Mouse (Mus musculus): ENCODE data around the gene Krtap4-6. TPM values are rescaled to one million over a fixed set of nuclear protein-coding genes. Genes with fewer than 3 reads are reported as not detected.

The Krtap4-6 gene
- polyA plus RNA-seq, 1 experiment from 2014 or later: not detected

Other genes starting within 250 kb of the Krtap4-6 start
- not detected in 2 replicates for gene Krt12, start 243.7 kb downstream of the Krtap4-6 start, polyA plus RNA-seq (2014; fragmentation: Nextera tagmentation; extraction: Ambion mirVana)
- 0.14 TPM in 1 of 2 replicates, not detected in the other for gene Krt20, start 227.8 kb downstream of the Krtap4-6 start, polyA plus RNA-seq (2014; fragmentation: Nextera tagmentation; extraction: Ambion mirVana)
- gene Krt23, start 172.8 kb downstream of the Krtap4-6 start, polyA plus RNA-seq (2014; fragmentation: Nextera tagmentation; extraction: Ambion mirVana): 0.32 TPM in 1 of 2 replicates, not detected in the other
- gene Krt39, start 144.6 kb downstream of the Krtap4-6 start, polyA plus RNA-seq (2014; fragmentation: Nextera tagmentation; extraction: Ambion mirVana): not detected in 2 replicates
- not detected in 2 replicates for gene Krt40, start 122.8 kb downstream of the Krtap4-6 start, polyA plus RNA-seq (2014; fragmentation: Nextera tagmentation; extraction: Ambion mirVana)
- gene Krtap3-3, start 115.1 kb downstream of the Krtap4-6 start, polyA plus RNA-seq (2014; fragmentation: Nextera tagmentation; extraction: Ambion mirVana): not detected in 2 replicates
- not detected in 2 replicates for gene Krtap3-2, start 109.1 kb downstream of the Krtap4-6 start, polyA plus RNA-seq (2014; fragmentation: Nextera tagmentation; extraction: Ambion mirVana)
- not detected in 2 replicates for gene Gm11939, start 106.5 kb downstream of the Krtap4-6 start, polyA plus RNA-seq (2014; fragmentation: Nextera tagmentation; extraction: Ambion mirVana)
- gene Krtap3-1, start 99.3 kb downstream of the Krtap4-6 start, polyA plus RNA-seq (2014; fragmentation: Nextera tagmentation; extraction: Ambion mirVana): not detected in 2 replicates
- gene Krtap1-5, start 84.9 kb downstream of the Krtap4-6 start, polyA plus RNA-seq (2014; fragmentation: Nextera tagmentation; extraction: Ambion mirVana): not detected in 2 replicates
- not detected in 2 replicates for gene Krtap1-4, start 82.3 kb downstream of the Krtap4-6 start, polyA plus RNA-seq (2014; fragmentation: Nextera tagmentation; extraction: Ambion mirVana)
- gene Krtap1-3, start 74.6 kb downstream of the Krtap4-6 start, polyA plus RNA-seq (2014; fragmentation: Nextera tagmentation; extraction: Ambion mirVana): not detected in 2 replicates
- gene Krtap9-3, start 67.9 kb downstream of the Krtap4-6 start, polyA plus RNA-seq (2014; fragmentation: Nextera tagmentation; extraction: Ambion mirVana): not detected in 2 replicates
- gene Gm11938, start 62.7 kb downstream of the Krtap4-6 start, polyA plus RNA-seq (2014; fragmentation: Nextera tagmentation; extraction: Ambion mirVana): not detected in 2 replicates
- gene Gm11937, start 55.8 kb downstream of the Krtap4-6 start, polyA plus RNA-seq (2014; fragmentation: Nextera tagmentation; extraction: Ambion mirVana): not detected in 2 replicates
- gene Krtap2-4, start 51.1 kb downstream of the Krtap4-6 start, polyA plus RNA-seq (2014; fragmentation: Nextera tagmentation; extraction: Ambion mirVana): not detected in 2 replicates
- not detected in 2 replicates for gene Gm11562, start 45.5 kb downstream of the Krtap4-6 start, polyA plus RNA-seq (2014; fragmentation: Nextera tagmentation; extraction: Ambion mirVana)
- gene Krtap4-1, start 37.7 kb downstream of the Krtap4-6 start, polyA plus RNA-seq (2014; fragmentation: Nextera tagmentation; extraction: Ambion mirVana): not detected in 2 replicates
- not detected in 2 replicates for gene Krtap4-2, start 30.9 kb downstream of the Krtap4-6 start, polyA plus RNA-seq (2014; fragmentation: Nextera tagmentation; extraction: Ambion mirVana)
- not detected in 2 replicates for gene Krtap4-7, start 21.9 kb downstream of the Krtap4-6 start, polyA plus RNA-seq (2014; fragmentation: Nextera tagmentation; extraction: Ambion mirVana)
- not detected in 2 replicates for gene Gm11555, start 15.7 kb downstream of the Krtap4-6 start, polyA plus RNA-seq (2014; fragmentation: Nextera tagmentation; extraction: Ambion mirVana)
- not detected in 2 replicates for gene Gm11563, start 7.0 kb downstream of the Krtap4-6 start, polyA plus RNA-seq (2014; fragmentation: Nextera tagmentation; extraction: Ambion mirVana)
- not detected in 2 replicates for gene Gm14190, start 24.8 kb upstream of the Krtap4-6 start, polyA plus RNA-seq (2014; fragmentation: Nextera tagmentation; extraction: Ambion mirVana)
- gene Gm14180, start 68.3 kb upstream of the Krtap4-6 start, polyA plus RNA-seq (2014; fragmentation: Nextera tagmentation; extraction: Ambion mirVana): not detected in 2 replicates
- gene Gm11595, start 107.0 kb upstream of the Krtap4-6 start, polyA plus RNA-seq (2014; fragmentation: Nextera tagmentation; extraction: Ambion mirVana): not detected in 2 replicates
- not detected in 2 replicates for gene Krtap4-8, start 114.7 kb upstream of the Krtap4-6 start, polyA plus RNA-seq (2014; fragmentation: Nextera tagmentation; extraction: Ambion mirVana)
- gene Krtap4-9, start 119.2 kb upstream of the Krtap4-6 start, polyA plus RNA-seq (2014; fragmentation: Nextera tagmentation; extraction: Ambion mirVana): not detected in 2 replicates
- gene Gm11596, start 127.5 kb upstream of the Krtap4-6 start, polyA plus RNA-seq (2014; fragmentation: Nextera tagmentation; extraction: Ambion mirVana): not detected in 2 replicates
- gene Gm11569, start 133.0 kb upstream of the Krtap4-6 start, polyA plus RNA-seq (2014; fragmentation: Nextera tagmentation; extraction: Ambion mirVana): not detected in 2 replicates
- gene Gm11554, start 138.5 kb upstream of the Krtap4-6 start, polyA plus RNA-seq (2014; fragmentation: Nextera tagmentation; extraction: Ambion mirVana): not detected in 2 replicates
- not detected in 2 replicates for gene Krtap4-13, start 143.9 kb upstream of the Krtap4-6 start, polyA plus RNA-seq (2014; fragmentation: Nextera tagmentation; extraction: Ambion mirVana)
- not detected in 2 replicates for gene Gm11564, start 149.7 kb upstream of the Krtap4-6 start, polyA plus RNA-seq (2014; fragmentation: Nextera tagmentation; extraction: Ambion mirVana)
- gene 2300003K06Rik, start 172.1 kb upstream of the Krtap4-6 start, polyA plus RNA-seq (2014; fragmentation: Nextera tagmentation; extraction: Ambion mirVana): not detected in 2 replicates
- gene Krtap4-16, start 185.6 kb upstream of the Krtap4-6 start, polyA plus RNA-seq (2014; fragmentation: Nextera tagmentation; extraction: Ambion mirVana): not detected in 2 replicates
- gene Gm11568, start 192.0 kb upstream of the Krtap4-6 start, polyA plus RNA-seq (2014; fragmentation: Nextera tagmentation; extraction: Ambion mirVana): not detected in 2 replicates
- gene Gm11559, start 198.5 kb upstream of the Krtap4-6 start, polyA plus RNA-seq (2014; fragmentation: Nextera tagmentation; extraction: Ambion mirVana): not detected in 2 replicates
- gene Krtap9-1, start 207.4 kb upstream of the Krtap4-6 start, polyA plus RNA-seq (2014; fragmentation: Nextera tagmentation; extraction: Ambion mirVana): not detected in 2 replicates
- not detected in 2 replicates for gene Gm11567, start 213.2 kb upstream of the Krtap4-6 start, polyA plus RNA-seq (2014; fragmentation: Nextera tagmentation; extraction: Ambion mirVana)
- gene Krtap31-1, start 242.0 kb upstream of the Krtap4-6 start, polyA plus RNA-seq (2014; fragmentation: Nextera tagmentation; extraction: Ambion mirVana): not detected in 2 replicates
- not detected in 2 replicates for gene Gm11565, start 248.8 kb upstream of the Krtap4-6 start, polyA plus RNA-seq (2014; fragmentation: Nextera tagmentation; extraction: Ambion mirVana)

Data from hindbrain, embryonic 14.5 days (tissue).